Mouse (Mus musculus) A20 (cell line): Measurements from ENCODE around the gene Ogfod2.

Source experiments
- DNase-seq: peaks from one replicate; pipeline ENCODE4 v3.0.0-alpha.2; 2011; ENCODE audit warnings: low read depth, low spot score

Ogfod2 gene

DNA sequence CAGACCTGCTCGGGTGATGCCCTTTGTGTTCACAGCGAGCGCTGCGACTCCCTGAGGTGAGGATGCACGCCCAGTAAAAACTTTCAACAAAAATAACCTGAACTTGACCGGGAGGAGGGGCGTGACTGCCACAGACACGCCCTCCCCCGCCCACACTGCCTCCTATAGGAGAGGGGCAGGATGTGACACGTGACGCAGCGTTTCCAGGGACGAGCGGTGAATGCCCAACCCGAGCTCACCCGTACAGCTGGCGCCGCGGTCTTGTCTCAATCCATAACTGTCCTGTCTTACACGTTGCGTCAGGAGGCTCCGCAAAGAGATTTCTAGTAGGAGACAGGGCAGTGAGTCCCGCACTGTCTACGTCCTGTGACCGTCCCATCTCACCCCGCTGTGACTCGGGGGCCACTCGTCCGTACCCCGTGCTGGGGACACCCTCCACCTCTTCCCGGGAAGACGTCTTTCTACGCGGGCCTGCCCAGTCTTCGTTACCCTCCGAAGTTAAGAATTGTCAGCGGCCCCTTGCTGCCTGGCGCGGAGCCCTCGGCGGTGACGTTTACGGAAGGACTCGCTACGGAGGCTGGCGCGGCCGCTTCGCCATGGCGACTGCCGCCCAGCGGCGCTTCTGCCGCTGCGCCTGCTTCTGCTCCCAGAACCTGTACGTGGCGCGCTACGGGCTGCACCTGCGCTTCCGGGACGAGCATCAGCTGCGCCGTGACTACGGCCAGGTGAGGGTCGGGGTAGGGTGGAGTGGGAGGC is at the start of gene Ogfod2:
Ogfod2 (plus strand) TSS at position 556 of the 756 bp plus-strand sequence.
- DNase-seq: peak; percentile 98

DNA sequence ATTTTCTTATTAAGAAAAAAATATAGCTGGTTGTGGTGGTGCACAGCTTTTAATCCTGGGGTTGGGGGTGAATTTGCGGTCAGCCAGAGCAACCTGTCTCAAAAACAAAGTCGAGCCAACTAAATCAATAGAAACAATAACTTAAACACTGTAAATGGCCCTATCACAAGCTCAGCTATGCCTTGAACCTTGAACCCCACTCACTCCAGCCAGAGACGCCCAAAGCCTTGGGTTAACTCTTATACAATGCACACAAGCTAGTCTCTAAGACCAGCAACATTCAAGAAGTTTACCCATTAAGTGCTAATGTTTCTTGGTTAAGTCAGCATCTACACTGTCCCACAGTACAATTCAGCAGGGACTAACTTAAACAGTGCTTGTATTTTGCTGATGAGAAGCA is 42.4 kb upstream of the Ogfod2 start:
- no peak for DNase-seq

DNA sequence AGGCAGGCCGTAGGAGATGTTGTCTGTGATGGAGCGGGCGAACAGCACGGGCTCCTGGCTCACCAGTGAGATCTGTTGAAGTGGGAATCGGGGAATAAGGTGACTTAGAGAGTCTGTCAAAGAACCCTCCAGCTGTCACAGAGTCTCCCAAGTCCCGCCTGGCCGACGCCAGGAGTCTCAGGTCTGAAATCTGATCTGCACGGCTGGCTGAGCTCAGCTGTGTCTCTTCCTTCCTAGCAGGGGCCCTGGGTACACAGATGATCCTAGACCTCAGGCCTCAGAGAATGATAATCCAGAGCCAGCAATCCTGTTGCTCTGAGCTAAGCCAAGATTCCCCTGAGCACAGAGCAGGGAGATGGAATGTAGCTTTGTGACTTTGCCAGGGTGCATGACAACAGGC is 38.4 kb upstream of the Ogfod2 start:
- no peak for DNase-seq

DNA sequence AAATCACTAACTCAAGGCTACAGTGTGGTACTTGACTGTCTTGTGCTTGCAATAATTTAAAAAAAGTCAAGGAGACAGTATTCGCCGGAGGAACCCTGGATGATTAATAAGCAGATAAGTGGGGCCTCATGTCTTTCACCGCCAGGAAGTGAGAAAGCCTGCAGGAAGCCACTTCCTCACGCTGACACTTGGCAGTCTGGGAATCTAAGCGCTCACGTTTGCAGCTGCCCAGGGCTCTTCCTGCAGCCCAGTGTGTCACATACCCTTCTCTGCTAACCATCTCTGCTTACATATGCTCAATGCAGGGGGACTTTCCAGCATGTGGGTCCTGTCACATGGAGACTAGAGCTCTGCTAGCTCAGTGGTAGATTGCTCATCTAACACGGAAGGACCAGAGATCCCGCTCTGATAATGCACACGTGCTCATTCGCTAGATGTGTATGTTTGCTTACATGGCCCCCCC is 37.2 kb upstream of the Ogfod2 start:
- DNase-seq: no peak

DNA sequence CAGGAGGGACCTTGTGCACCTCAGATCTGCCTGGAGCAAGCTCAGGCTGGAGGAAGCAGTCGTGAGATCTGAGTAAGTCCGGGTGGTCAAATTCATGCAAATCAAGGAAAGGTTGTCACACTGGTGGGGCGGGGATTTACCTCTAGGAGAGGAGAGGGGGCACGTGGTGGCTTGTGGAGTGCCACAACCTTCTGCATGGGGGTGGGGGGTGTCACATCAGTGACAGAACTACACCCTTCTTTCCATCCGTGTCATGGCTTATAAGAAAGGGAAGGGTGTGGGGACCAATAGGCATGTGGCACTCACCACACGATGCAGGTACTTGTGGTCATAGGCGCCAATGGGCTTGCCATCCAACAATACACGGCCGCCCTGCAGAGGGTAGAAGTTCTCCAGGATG is 36.4 kb upstream of the Ogfod2 start:
- no peak for DNase-seq

DNA sequence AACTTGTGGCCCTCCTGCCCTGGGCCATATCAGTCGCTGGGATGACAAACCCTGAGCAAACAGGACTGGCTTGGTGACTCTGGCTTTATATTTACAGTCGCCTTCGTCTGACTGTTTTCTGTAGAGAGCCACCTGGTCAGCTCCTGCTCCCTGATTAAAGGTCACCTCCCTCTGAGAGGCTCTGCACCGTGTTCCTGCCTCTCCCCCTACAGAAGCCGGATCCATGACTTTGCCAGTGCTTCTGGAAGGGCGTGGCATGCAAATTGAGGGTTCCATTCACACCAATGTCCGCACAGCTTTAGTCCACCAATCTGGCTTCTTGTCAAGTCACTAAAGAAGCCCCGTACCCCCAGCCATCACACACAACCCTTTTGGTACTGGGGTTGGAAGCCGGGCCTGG is 35.5 kb upstream of the Ogfod2 start:
- DNase-seq: no peak

DNA sequence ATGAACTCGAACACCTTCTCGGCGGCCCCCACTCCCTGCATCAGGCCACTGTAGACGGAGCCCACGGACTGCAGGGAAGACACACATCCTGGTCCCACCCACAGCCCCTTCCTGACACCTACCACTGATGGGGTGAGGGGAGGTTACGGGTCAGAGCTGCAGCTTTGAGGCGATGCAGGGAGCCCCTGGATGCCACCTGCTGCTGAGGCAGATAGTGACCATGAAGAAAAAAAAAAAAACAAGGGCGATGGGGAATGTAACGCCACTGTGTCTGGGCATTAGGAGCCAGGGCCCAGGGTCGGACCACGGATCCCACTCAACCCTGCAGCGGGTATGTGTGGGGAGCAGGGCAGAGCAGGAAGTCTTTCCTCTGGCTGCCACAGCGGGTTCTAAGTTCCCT is 34.9 kb upstream of the Ogfod2 start:
- no peak for DNase-seq

DNA sequence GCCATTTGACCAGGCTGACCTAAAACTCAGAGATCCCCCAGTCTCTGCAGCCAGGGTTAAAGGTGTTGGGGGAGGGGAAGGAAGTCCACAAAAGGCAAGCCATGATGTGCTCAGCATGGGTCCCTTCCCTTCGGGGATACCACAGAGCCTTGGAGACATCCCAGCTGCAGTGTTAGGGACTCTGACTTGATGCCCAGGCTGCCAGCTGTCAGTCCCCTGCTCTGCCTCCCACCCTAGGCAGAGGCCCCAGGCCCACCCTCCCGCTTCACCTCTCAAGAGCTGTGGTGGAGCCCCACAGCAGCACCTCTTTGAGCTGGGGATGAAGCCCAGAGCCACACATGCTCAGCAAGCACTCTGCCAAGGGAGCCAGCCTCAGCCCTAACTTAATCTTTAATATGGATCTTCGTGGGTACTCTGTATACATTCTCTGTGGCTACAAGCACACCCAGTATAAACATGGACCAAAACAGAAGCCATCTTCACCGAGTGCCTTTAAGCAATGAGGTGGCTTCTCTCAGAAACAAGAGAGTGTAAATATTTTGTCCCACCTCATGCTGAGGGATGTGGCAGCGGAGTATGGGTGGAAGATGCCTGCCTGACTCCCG is 34.1 kb upstream of the Ogfod2 start:
- no peak for DNase-seq

DNA sequence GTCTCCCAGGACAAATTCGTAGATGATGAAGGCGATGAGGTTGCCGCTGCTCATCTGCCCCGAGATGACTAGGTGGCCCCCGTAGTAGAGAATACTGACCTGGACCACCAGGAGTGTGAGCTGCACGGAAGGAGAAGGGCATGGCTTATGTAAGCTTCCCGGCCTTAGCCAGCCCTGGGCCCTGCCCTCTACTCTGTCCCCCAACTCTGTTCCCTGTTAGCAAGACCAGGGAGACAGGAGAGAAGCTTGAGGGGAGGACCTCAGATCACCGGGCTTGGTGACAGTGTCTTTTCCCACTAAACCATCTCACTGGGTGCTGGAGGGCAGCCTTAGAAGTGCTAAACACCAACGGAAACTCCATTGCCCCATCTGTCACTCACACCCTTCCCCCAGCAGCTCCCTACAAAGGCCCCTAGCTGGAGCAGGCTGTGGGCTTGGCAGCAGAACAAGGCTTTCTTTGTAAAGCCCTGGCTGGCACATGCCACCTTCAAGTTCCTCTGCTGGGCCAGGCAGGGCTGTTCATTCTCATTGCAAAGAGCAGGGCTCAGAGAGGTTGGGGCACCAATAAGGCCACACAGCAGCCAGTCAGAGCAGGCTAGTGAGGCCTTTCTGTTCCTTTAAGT is 33.2 kb upstream of the Ogfod2 start:
- DNase-seq: no peak

DNA sequence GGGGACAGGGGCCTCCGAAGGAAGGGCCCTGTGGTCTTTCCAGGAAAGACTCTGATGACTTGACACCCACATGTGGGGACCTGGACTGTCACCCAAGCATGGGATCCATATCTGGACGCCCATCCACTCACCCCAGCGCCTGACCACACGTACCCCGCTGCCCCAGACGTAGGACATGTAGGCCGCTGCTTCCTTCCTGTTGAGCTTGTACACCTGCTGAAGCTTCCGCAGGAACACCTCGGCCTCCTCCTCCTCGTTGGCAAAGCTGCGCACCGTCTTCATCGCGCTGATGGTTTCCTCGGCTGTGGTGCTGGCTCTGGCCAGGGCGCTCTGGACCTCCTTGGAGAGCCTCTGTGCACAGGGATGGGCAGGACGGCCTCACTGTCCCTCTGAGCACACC is 32.2 kb upstream of the Ogfod2 start:
- DNase-seq: no peak

DNA sequence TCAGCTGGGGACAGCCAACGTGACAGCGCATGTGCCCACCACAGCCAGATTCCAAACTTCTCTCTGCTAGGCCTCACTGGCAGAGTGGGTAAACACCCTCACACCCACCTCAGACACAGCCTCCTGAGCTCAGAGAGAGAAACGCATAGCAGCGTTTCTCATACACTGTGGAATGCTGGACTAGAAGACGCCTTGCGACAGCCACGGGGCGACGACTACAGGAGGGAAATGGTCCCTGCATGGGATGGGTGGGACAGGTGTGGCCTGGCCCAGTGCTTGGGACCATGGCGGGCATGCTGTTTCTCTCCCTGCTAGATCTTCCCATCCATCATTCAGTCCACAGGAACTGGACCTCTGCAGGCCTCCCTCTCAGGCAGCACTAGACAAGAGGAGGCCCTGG is 29.6 kb upstream of the Ogfod2 start:
- no peak for DNase-seq

DNA sequence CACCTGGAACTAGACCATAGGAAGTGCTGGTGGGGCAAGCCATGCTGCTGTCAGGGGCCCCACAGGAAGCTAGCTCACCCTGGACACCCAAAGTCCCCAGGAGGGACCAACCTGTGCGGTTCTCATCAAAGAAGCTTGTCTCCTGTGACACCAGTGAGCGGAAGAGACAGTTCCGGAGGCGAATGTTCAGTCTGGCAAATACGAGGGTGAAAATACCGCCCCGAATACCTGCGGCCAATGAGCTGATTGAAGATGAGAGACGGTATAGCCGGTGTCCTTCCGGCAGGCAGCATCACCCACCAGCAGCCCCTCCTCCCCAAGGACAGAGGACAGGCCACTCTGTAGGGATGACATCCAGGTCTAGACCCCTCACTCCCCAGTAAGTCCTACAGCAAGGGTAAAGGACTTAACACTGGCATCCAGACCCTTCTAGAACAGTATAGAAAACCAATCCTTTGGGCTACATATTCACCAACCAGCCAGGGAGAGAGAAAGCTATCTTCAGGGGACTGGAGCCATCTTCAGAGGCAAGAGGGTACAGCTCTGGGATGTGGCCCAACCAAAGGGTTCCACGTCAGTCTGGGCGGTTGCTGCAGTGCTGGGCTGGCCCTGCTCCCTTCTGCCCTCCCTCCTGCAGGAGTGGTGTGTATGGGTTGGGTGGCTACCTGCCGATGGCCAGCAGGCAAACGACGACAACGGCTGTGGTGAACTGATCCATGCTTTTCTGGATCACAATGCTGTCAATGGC is 29.0 kb upstream of the Ogfod2 start:
- no peak for DNase-seq

DNA sequence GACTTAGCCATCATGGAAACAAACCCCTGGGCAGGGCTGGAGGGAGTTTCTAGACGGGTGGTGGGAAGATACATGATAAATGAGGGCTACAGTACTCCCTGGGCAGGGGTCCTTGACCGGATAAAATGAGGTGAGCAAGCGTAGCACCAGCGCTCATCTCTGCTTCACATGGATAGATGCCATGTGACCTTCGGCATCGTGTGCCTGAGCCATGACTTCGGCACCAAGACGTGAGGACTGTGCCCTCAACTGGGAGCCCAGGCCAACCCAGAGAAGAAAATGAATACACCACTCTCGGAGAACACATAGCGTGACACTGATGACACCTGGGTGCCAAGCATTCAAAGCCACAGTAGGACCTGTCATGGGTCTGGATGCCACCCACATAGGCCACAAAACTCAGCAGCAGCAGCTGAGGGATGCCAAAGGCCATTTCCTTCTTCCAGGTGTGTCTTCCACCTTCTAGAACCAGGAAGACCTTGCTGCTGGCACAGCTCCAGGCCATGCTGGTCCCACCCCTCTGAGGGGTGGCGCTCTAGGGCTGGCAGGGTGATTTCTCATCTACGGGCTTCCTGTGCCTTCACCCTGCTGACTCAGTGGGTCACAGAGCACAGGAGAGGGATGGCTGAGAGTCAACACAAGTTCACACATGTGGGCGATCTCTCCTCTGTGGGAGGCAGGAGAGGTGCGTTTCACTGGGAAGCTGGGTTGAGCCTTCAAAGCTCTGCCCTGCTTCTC is 28.1 kb upstream of the Ogfod2 start:
- no peak for DNase-seq

DNA sequence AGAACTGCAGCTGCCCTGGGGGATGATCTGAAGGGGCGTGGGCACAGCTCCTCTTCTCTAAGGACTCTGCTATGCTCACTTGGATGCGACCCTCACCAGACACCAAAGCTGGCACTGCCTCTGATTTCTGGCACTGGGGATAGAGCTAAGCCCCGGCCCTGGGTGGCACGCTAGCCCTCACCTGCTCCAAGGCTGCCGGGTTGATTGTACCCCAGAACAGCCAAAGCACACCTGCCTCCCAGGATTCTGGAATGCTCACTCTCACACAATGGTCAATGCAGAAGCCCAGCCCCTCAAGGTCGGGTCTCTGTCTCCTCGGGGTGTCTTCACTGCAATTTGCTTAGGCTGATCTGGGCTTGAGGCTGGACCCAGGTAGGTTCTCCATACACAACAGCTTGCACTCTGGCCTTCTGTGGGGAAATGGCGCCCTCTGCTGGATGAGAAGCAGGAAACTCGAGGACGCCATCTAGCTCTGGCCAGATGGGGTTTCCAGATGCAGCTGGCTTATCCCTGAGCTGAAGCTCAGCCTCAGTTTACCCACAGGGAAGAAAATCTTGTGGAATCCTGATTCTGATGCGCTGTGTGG is 27.4 kb upstream of the Ogfod2 start:
- DNase-seq: peak; percentile 78

DNA sequence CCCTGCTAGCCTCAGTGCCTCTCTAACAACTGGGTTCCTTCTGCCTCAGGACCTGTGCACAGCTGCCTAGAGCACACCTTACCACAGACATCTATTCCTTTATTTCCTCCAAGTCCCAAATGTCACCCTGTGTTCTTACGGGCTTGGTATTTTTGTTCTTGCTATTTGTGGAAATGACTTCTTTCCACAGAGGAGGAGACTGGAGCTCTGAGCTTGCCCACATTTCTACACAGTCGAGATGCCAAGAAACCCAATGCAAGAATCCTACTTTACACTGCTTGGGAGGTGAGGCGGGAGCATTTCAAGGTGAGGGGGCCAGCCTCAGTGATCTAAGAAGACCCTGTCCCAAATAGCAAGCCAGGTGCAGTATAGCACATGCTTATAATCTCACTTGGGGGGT is 26.6 kb upstream of the Ogfod2 start:
- no peak for DNase-seq

DNA sequence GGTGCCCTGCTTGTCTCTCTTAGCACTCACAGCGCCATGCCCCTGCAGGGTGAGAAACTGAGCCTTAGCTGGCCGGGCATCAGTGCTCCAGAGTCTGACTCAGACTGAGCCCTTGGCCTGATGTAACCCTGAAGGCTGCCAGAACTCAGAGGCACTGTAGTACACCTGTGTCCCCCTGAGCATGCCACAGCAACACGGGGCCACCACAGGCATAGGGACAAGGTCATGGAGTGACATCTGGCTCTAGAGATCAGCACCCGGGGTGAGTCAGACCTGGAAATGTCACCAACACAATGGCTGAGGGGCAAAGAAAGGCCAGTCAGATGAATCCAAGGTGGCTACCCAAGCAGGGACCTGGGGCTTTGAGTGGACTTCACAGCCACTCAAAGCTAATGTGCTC is 25.2 kb upstream of the Ogfod2 start:
- DNase-seq: no peak

DNA sequence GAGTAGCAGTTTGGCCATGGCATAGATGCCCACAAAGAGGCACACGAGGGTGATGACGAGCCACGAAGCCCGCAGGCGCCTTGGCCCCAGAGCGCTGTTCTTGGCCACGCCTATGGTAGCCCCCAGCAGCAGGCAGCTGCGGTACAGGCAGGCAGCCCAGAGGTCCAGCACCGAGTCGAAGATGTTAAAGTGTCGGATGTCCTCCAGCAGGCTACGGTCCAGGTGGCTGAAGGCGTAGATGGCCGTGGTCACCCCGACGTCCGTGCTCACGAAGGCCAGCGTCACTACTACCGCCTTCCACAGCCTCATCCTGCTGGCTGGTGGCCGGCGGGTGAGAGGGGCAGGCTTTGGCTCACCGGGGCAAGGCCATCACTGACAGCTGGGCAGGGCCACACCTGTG is 22.2 kb upstream of the Ogfod2 start:
- no peak for DNase-seq

DNA sequence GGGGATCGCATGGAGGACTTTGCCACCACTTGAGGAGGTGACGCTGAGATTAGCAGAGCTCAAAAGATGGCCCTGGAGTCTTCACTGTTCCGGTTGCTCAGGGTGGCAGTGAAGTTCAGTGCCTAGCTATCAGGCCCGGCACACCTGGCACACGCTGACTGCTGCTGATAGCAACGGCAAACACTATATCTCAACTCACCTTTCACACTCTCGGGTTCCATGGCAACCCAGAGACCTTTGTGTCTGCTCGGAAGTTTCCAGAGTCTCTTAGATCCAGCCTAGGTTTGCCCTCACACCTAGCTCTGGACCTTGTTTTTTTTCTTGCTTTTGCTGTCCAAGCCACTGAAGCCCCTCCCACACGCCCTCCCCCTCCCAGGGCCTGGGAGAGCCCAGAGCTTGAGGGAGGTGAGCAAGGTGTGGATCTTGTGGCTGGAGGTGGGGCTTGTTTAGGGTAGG is 20.1 kb upstream of the Ogfod2 start:
- no peak for DNase-seq

DNA sequence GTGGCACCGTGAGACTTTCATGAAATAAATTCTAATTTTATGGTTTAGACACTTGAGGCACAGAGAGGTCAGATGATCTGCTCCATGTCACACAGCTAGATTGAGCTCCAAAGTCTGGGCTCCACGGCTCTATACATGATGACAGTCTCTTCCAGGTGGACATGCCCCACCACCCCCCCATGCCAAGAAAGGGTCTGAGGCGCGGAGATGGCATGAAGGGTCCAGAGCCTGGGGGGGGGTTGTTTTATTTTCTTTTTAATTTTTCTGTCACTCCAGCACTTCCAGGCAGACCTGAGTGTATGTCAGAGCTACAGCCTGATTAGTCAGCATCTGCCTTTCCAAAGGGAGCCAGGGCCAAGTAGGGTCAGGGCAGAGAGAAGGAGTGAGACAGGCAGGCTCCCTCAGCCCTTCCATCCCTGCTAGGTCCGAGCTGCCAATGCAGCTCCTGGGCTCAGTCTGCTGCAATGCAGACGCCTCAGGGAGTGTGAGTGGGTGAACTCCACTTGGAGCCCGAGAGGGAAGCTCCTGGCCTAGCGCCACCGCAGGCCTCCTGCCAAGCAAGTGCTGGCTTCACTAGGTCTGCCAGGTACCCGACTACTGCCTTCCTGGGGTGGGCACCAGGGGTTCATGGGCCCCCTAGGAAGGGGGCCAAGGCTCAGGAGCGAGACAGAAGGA is 18.8 kb upstream of the Ogfod2 start:
- no peak for DNase-seq

DNA sequence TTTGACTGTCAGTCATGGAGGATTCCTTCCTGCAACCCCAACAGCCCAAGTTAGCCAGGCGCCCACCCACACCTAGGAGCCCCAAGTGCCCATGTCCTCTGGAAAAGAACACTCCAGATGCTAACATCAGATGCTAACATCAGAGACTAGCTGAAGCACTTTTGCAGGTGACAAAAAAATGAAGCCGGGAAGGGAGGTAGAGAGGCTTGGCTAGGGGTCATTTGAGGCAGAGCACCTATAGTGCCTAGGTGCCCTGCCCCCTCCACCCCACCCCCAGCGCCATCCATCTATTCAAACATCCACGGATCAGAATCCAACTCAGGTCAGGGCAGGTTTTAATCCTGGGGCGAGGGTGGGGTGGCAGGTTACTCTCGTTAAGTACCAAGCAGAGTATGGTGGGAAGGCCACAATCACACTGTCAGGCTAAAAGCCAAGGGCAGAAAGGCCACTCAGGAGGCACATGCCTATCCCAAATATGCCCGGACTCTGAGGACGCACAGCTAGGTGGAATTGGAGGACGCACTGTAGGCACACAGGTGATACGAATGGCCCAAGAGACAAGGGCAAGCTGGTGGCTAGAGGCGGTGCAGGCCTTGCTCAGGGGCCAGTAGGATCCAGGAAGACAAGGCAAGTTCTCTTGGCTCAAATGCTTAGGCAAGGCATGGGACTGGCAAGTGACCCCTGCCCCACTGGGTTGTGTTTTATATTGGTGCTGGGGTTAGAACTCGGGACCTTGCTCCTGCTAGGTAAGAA is 18.1 kb upstream of the Ogfod2 start:
- no peak for DNase-seq
